Mouse (Mus musculus) myocyte (in vitro differentiated cells): ENCODE measurements around the gene Crybg2. TPM values are rescaled to one million over a fixed set of nuclear protein-coding genes. Genes with fewer than 3 reads are reported as not detected.

Source experiments
- H3K27me3 ChIP-seq: one replicate; pipeline ENCODE4 v1.6.1; 2011; ENCODE audit not compliant: control insufficient read depth, insufficient read depth, insufficient read length
- H3K36me3 ChIP-seq: one replicate; pipeline ENCODE4 v1.6.1; 2011; ENCODE audit not compliant: control insufficient read depth, insufficient read depth
- H3K4me2 ChIP-seq: one replicate; pipeline ENCODE4 v1.6.1; 2011; ENCODE audit warnings: low read depth, control low read depth
- H3K4me3 ChIP-seq: one replicate; pipeline ENCODE4 v1.5.1; 2011; ENCODE audit warnings: mild to moderate bottlenecking, control low read depth, moderate library complexity
- H3K79me2 ChIP-seq: one replicate; pipeline ENCODE4 v1.6.1; 2011; ENCODE audit not compliant: control insufficient read depth, insufficient read depth
- H3ac ChIP-seq: one replicate; pipeline ENCODE4 v1.6.1; 2011; ENCODE audit not compliant: control insufficient read depth, insufficient read length
- CEBPB ChIP-seq: IDR thresholded peaks from 2 replicates; pipeline ENCODE4 v1.6.1; 2011; ENCODE audit warnings: mild to moderate bottlenecking, moderate library complexity; ENCODE audit not compliant: poor library complexity, insufficient read depth, severe bottlenecking
- E2F4 ChIP-seq: IDR thresholded peaks from one replicate; pipeline ENCODE4 v1.6.1; 2011; ENCODE audit warnings: mild to moderate bottlenecking, control low read depth, moderate library complexity; ENCODE audit not compliant: insufficient read depth
- MAX ChIP-seq: IDR thresholded peaks from one replicate; pipeline ENCODE4 v1.6.1; 2011; ENCODE audit warnings: low read depth, mild to moderate bottlenecking, control low read depth
- MYOD1 ChIP-seq, 3 experiments: IDR thresholded peaks; one replicate each; pipeline ENCODE4 v1.6.1; 2011; ENCODE audit warnings: control low read depth in 2 of 3, low read depth in 2 of 3, mild to moderate bottlenecking in 2 of 3, moderate library complexity in 1 of 3; ENCODE audit not compliant: insufficient read length in 2 of 3, control insufficient read depth in 1 of 3
- MYOG ChIP-seq, 3 experiments: IDR thresholded peaks; one replicate each; pipeline ENCODE4 v1.6.1; 2011; ENCODE audit warnings: control low read depth in 2 of 3, low read depth in 2 of 3, mild to moderate bottlenecking in 2 of 3; ENCODE audit not compliant: insufficient read length in 2 of 3, control insufficient read depth in 1 of 3, insufficient read depth in 1 of 3
- POLR2A ChIP-seq: IDR thresholded peaks from one replicate; pipeline ENCODE4 v1.6.1; 2011; ENCODE audit warnings: low read depth, mild to moderate bottlenecking, control low read depth, moderate library complexity; ENCODE audit not compliant: insufficient read length
- POLR2AphosphoS2 ChIP-seq: IDR thresholded peaks from one replicate; pipeline ENCODE4 v1.6.1; 2011; ENCODE audit warnings: low read depth, control low read depth; ENCODE audit not compliant: insufficient read length
- REST ChIP-seq: IDR thresholded peaks from one replicate; pipeline ENCODE4 v1.6.1; 2011; ENCODE audit warnings: mild to moderate bottlenecking, control low read depth, moderate library complexity; ENCODE audit not compliant: insufficient read depth, insufficient read length
- SRF ChIP-seq: IDR thresholded peaks from one replicate; pipeline ENCODE4 v1.6.1; 2011; ENCODE audit warnings: low read depth; ENCODE audit not compliant: control insufficient read depth, insufficient read length
- TCF12 ChIP-seq: IDR thresholded peaks from one replicate; pipeline ENCODE4 v1.6.1; 2011; ENCODE audit warnings: mild to moderate bottlenecking, control low read depth; ENCODE audit not compliant: poor library complexity, insufficient read depth, severe bottlenecking
- TCF3 ChIP-seq: IDR thresholded peaks from one replicate; pipeline ENCODE4 v1.6.1; 2011; ENCODE audit warnings: low read depth, control low read depth; ENCODE audit not compliant: insufficient read length
- USF1 ChIP-seq: IDR thresholded peaks from one replicate; pipeline ENCODE4 v1.6.1; 2011; ENCODE audit warnings: low read depth, mild to moderate bottlenecking, control low read depth, moderate library complexity
- polyA plus RNA-seq: library from polyadenylated mRNA; unstranded; fragments of >200 nt; fragmentation: generic; extraction: Trizol; gene quantifications from one replicate; pipeline ENCODE4 v1.2.1, GENCODE M21; 2012; ENCODE audit warnings: missing spikeins

The Crybg2 gene
- polyA plus RNA-seq, 1 experiment: 0.58 TPM

DNA sequence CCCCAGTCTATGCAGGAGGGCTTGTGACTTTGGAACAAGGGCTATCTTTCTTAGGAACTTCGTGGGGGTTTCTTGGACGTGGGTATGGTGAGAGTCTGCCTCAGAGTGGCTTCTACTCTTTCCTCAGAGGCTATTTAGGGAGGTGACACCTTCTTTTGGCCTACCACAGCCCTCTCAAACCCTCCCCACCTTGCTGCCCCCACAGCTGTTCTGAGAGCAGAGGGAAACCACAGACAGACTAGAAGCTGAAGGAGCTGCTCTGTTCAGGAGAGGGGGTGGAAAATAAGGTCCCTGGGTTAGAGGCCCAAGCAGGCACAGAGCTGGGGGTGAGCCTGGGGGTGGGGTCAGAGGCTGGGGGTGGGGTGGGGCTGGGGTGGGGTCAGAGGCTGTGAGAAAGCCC, 17.6 kb upstream of the Crybg2 start:
- H3K27me3 ChIP-seq: peaks cover 19% of the 10 kb centered on the region
- no peaks in the 10 kb centered on the region for H3K36me3 ChIP-seq
- no peaks in the 10 kb centered on the region for H3K79me2 ChIP-seq
- no peak overlapping the region for H3ac ChIP-seq
- H3K4me3 ChIP-seq: no peak overlapping the region
- TF ChIP-seq E2F4 (no peak), POLR2A (no peak), MAX (no peak), USF1 (no peak), REST (no peak), TCF12 (peak; percentile 61), MYOG (IDR thresholded peaks at IDR 0.05; ENCODE audit: control insufficient read depth in 1 of 3, insufficient read depth in 1 of 3, insufficient read length in 2 of 3, low read depth in 2 of 3) (peak; percentile 24 to 91 (median 87)), CEBPB (no peak), POLR2AphosphoS2 (no peak), SRF (no peak), TCF3 (peak; percentile 43), MYOD1 (IDR thresholded peaks at IDR 0.05; ENCODE audit: control insufficient read depth in 1 of 3, insufficient read length in 2 of 3, low read depth in 2 of 3) (peak; percentile 43 to 76 (median 47))
- H3K4me2 ChIP-seq: peak overlapping the region; percentile 64

DNA sequence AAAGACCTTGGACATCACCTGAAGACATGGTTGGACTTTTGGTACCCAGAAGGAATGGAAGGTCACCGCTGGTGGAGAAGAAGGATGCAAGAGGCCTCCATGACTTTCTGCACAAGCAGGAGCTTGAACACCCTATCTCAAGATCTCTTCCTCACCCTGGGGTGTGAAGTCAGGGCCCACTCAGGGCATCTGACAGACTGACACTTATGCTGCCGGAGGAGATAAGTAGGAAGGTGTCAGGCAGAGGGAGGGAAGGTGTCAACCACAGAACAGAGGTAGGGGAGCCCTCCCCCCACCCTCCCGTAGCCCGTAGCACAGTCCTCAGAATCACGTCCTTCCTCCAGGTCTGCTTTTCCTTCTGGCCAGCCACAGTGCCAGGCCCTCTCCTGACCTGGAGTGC, 13.0 kb upstream of the Crybg2 start:
- no peak overlapping the region for H3K4me2 ChIP-seq
- no peak overlapping the region for H3ac ChIP-seq
- peaks cover 20% of the 10 kb centered on the region for H3K27me3 ChIP-seq
- H3K79me2 ChIP-seq: no peaks in the 10 kb centered on the region
- H3K36me3 ChIP-seq: no peaks in the 10 kb centered on the region
- no peak overlapping the region for H3K4me3 ChIP-seq
- no peak for TF ChIP-seq USF1
- no peak for TF ChIP-seq MAX
- no peak for TF ChIP-seq TCF12
- TF ChIP-seq TCF3: no peak
- TF ChIP-seq SRF: no peak
- no peak for TF ChIP-seq MYOG (IDR thresholded peaks at IDR 0.05; ENCODE audit: control insufficient read depth in 1 of 3, insufficient read depth in 1 of 3, insufficient read length in 2 of 3, low read depth in 2 of 3)
- TF ChIP-seq POLR2AphosphoS2: no peak
- no peak for TF ChIP-seq CEBPB
- TF ChIP-seq E2F4: no peak
- no peak for TF ChIP-seq REST
- no peak for TF ChIP-seq POLR2A

DNA sequence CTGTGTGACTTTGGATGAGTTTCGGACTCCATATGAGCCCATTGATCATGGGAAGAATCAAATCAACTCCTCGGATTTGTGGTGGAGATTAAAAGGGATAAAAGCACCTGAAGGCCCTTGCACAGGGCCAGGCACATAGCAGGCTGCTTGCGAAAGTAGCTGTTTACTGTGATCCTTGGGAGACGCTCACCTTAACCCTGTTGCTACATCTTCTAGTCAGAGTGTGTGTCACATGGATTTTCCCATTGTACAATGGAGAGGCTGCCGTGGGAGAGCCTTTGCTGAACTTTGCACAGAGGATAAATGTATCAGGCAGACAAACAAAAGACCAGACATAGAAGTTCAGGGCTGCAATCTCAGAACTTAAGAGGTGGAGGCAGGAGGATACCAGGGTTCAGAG, 8.7 kb upstream of the Crybg2 start:
- H3K36me3 ChIP-seq: no peaks in the 10 kb centered on the region
- H3K4me2 ChIP-seq: no peak overlapping the region
- H3K27me3 ChIP-seq: peaks cover 47% of the 10 kb centered on the region
- H3K4me3 ChIP-seq: no peak overlapping the region
- TF ChIP-seq E2F4: no peak
- no peak for TF ChIP-seq USF1
- H3K79me2 ChIP-seq: no peaks in the 10 kb centered on the region
- no peak overlapping the region for H3ac ChIP-seq

DNA sequence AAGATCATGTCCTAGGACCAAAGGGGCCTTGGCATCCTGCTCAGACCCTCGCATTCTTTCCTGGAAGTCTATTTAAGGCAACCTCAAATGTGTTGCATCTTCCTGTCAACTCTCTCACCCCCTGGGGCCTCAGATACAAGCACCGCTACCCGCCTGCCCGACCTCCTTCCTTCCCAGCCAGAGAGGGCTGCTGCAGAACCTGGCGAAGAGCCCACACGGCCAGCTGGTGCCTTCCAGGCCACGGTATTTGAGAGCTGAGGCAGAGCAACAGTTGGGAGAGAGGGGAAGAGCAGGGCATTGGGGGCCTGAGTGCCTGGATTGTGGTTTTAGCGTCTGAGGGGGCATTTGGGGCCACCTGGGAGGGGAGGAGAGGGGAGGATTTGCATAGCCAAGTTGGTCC, 8.1 kb upstream of the Crybg2 start:
- TF ChIP-seq CEBPB (no peak), REST (no peak), TCF12 (no peak), MYOG (IDR thresholded peaks at IDR 0.05; ENCODE audit: control insufficient read depth in 1 of 3, insufficient read depth in 1 of 3, insufficient read length in 2 of 3, low read depth in 2 of 3) (peak; percentile 30 to 92 (median 59)), MAX (no peak), TCF3 (peak; percentile 29), MYOD1 (IDR thresholded peaks at IDR 0.05; ENCODE audit: control insufficient read depth in 1 of 3, insufficient read length in 2 of 3, low read depth in 2 of 3) (peak in 2 of 3 experiments; percentile 58), POLR2AphosphoS2 (no peak), SRF (no peak), USF1 (no peak)
- Histone ChIP-seq H3K36me3 (no peaks in the 10 kb centered on the region), H3K4me3 (no peak overlapping the region), H3ac (no peak overlapping the region), H3K27me3 (peaks cover 47% of the 10 kb centered on the region), H3K79me2 (no peaks in the 10 kb centered on the region), H3K4me2 (no peak overlapping the region)

DNA sequence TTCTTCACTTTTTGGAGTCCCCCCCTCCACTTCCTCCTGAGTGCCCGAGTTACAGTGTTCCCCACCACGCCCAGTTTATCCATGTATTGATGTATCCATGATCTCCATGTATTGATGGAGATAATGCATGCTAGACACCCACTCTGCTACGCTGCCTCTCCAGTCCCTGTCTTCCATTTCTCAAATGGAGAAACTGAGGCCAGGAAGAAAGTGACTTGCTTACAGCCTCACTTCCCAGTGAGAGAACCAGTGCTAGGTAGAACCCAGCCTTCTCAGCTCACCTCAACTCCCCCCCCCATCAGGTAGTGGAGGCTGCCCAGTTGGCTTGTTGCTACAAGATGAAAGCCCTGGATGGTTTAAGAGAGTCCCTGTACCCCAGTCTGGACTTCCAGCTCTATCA, 7.1 kb upstream of the Crybg2 start, which contains the start of gene Zfp683:
TSS of gene Zfp683 (plus strand) at position 301 of the 400 bp plus-strand sequence.
- TF ChIP-seq POLR2A (no peak), TCF12 (no peak), CEBPB (no peak), SRF (no peak), POLR2AphosphoS2 (no peak), MAX (no peak), E2F4 (no peak), MYOG (IDR thresholded peaks at IDR 0.05; ENCODE audit: control insufficient read depth in 1 of 3, insufficient read depth in 1 of 3, insufficient read length in 2 of 3, low read depth in 2 of 3) (no peak), REST (no peak), USF1 (no peak), MYOD1 (IDR thresholded peaks at IDR 0.05; ENCODE audit: control insufficient read depth in 1 of 3, insufficient read length in 2 of 3, low read depth in 2 of 3) (no peak), TCF3 (no peak)
- Histone ChIP-seq H3K36me3 (no peaks in the 10 kb centered on the region), H3ac (no peak within 1 kb of the TSS), H3K27me3 (peaks cover 42% of the 10 kb centered on the region), H3K4me3 (no peak within 1 kb of the TSS), H3K79me2 (no peaks in the 10 kb centered on the region), H3K4me2 (no peak within 1 kb of the TSS)
